Mouse (Mus musculus) liver, adult 2 months (tissue): ENCODE results near the gene Tmprss4. TPM values are rescaled to one million over a fixed set of nuclear protein-coding genes. Genes with fewer than 3 reads are reported as not detected.
A peak's percentile ranks its signal among the peaks of the same experiment; 100 is the strongest.

ENCODE experiments used
- DNase-seq: peaks from one replicate; pipeline ENCODE4 v3.0.0-alpha.2; 2011; ENCODE audit warnings: low read depth, low spot score; ENCODE audit errors: extremely low read depth
- H3K27ac ChIP-seq: fragments of 200-500 bp; replicated peaks from 2 replicates; pipeline ENCODE4 v1.5.1; 2012; ENCODE audit warnings: low read depth, mild to moderate bottlenecking, control low read depth, inconsistent platforms, low read length; ENCODE audit not compliant: insufficient read depth
- H3K27me3 ChIP-seq: fragments of 200-500 bp; 2 replicates; pipeline ENCODE4 v1.6.1; 2012; ENCODE audit warnings: mild to moderate bottlenecking, moderate library complexity, low read length, inconsistent platforms; ENCODE audit not compliant: control insufficient read depth, insufficient read depth
- H3K36me3 ChIP-seq: fragments of 200-500 bp; 2 replicates; pipeline ENCODE4 v1.6.1; 2012; ENCODE audit warnings: low read length, inconsistent platforms; ENCODE audit not compliant: control insufficient read depth, insufficient read depth
- H3K4me1 ChIP-seq: fragments of 200-500 bp; 2 replicates; pipeline ENCODE4 v1.6.1; 2011; ENCODE audit warnings: low read length; ENCODE audit not compliant: control insufficient read depth, insufficient read depth
- H3K4me3 ChIP-seq: fragments of 200-500 bp; 2 replicates; pipeline ENCODE4 v1.5.1; 2011; ENCODE audit warnings: low read depth, mild to moderate bottlenecking, control low read depth, low read length, moderate library complexity; ENCODE audit not compliant: insufficient read depth
- H3K79me2 ChIP-seq: fragments of 200-500 bp; 2 replicates; pipeline ENCODE4 v1.6.1; 2012; ENCODE audit warnings: inconsistent platforms, mild to moderate bottlenecking, low read length, moderate library complexity; ENCODE audit not compliant: control insufficient read depth, insufficient read depth
- H3K9ac ChIP-seq: fragments of 200-500 bp; 2 replicates; pipeline ENCODE4 v1.6.1; 2012; ENCODE audit warnings: low read depth, mild to moderate bottlenecking, control low read depth, inconsistent platforms, low read length
- CTCF ChIP-seq: fragments of 200-500 bp; IDR thresholded peaks from 2 replicates; pipeline ENCODE4 v1.5.1; 2011; ENCODE audit warnings: low read depth, low read length, control low read depth
- POLR2A ChIP-seq: fragments of 200-500 bp; IDR thresholded peaks from 2 replicates; pipeline ENCODE4 v1.6.1; 2011; ENCODE audit warnings: low read length, control low read depth; ENCODE audit not compliant: insufficient read depth; ENCODE audit errors: extremely low read depth
- WGBS: fragments of 180-500 bp; shearing (Covaris S2); methylation state at CpG from one replicate; pipeline ENCODE4 v1.1.7; 2018; 5-methylcytosine and 5-hydroxymethylcytosine counted together
- polyA plus RNA-seq: library from polyadenylated mRNA; depleted of rRNA; stranded (reverse); fragments of >200 nt; gene quantifications from 2 replicates; pipeline ENCODE4 v1.2.3, GENCODE M21; 2012
- total RNA-seq: library from RNA; depleted of rRNA; stranded (reverse); fragments of >200 nt; gene quantifications from 2 replicates; pipeline ENCODE4 v1.2.3, GENCODE M21; 2014

Tmprss4 gene
- total and polyA plus RNA-seq, 2 experiments = 0.37 to 0.43 TPM

DNA sequence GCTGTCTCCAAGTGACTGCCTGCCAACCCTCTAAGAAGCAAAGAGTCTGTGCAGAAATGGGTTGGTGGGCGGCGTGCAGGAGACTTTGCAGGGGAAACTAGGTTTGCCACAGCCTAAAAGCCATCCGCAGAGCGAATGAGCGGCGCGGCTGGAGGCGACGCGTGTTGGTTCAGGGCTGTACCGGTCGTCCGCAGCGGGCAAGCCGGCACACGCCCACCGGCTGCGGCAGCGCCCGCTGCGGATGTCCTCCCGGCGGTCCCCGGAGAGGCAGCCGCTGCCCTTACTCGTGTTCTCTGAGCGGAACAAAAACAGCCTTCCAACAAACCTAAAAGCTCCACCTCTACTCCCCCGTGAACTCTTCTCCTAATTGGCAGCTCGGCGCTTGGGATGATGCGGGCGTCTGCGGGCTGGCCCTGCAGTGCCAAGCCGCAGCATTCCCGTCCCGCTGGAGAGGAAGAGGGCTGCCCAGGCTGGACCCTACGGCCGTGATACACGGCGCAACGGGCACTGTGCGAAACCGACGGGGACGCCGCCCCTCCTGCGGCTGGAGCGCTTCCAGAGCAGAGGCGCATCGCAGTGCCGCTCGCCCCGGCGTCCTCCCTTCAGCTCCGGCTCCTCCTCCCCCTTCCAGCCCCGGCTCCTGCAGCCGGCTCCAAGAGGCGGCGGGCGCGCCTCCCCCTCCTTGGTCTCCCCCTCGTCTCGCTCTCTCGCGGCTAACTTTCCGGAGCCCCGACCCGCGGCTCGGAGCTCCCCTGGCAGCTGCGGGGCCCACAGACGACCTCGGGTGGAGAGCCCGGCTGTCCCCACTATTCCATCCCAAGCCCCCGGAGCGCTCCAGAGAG is 65.5 kb downstream of the Tmprss4 start, which contains the start of gene Scn4b:
Gene Scn4b, plus strand, starts transcription at position 205 of the 842 bp plus-strand sequence.
- H3K9ac ChIP-seq = no peak within 1 kb of the TSS
- no peak within 1 kb of the TSS for H3K27ac ChIP-seq
- no peaks in the 10 kb centered on the region for H3K36me3 ChIP-seq
- peak within 1 kb of the TSS; percentile 66 for H3K4me3 ChIP-seq
- WGBS = 1% methylated on average over 76 of the region's 76 CpGs
- H3K79me2 ChIP-seq = no peaks in the 10 kb centered on the region
- TF ChIP-seq CTCF = no peak
- no peak for TF ChIP-seq POLR2A
- H3K27me3 ChIP-seq = peaks cover 16% of the 10 kb centered on the region
- no peak for DNase-seq
- H3K4me1 ChIP-seq = no peaks in the 10 kb centered on the region

DNA sequence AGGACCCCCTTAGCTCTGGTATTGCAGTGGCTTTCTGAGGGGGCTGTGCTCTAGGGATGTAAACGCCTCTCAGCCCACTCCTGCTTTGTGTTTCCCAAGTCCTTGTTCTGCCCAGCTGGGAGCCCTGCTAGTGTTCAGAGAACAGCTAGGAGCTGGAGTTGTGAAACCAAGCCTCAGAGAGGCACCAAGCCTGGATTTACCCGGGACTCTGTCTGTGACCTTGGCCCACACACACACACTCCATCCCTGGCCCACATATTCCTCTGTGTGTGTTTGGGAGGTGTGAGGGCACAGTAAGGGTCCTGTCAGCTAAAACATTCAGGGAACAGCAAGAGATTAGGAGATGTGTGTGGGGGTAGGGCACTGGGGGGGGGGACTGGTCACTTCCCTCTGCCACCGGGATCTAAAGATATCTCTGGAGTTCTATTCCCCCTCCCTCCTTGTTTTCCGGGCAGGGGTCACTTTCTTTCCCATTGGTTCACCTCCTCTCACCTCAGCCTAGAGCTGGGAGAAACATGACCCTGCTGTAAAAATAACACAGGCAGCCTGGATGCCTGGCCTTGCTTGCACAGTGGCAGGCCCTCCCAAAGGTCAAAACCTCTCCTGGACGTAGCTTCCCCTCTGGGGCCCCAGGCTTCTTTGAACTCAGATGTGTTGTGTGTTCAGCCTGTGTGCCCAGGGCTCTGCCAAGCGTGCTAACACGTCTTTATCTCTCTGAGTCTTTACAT is 67.3 kb downstream of the Tmprss4 start:
- Histone ChIP-seq H3K36me3 (no peaks in the 10 kb centered on the region), H3K79me2 (no peaks in the 10 kb centered on the region), H3K9ac (no peak overlapping the region), H3K4me1 (no peaks in the 10 kb centered on the region), H3K27ac (no peak overlapping the region), H3K27me3 (peaks cover 16% of the 10 kb centered on the region), H3K4me3 (no peak overlapping the region)
- TF ChIP-seq CTCF (no peak), POLR2A (no peak)
- WGBS = 17% methylated on average over 7 of the region's 7 CpGs
- no peak for DNase-seq

DNA sequence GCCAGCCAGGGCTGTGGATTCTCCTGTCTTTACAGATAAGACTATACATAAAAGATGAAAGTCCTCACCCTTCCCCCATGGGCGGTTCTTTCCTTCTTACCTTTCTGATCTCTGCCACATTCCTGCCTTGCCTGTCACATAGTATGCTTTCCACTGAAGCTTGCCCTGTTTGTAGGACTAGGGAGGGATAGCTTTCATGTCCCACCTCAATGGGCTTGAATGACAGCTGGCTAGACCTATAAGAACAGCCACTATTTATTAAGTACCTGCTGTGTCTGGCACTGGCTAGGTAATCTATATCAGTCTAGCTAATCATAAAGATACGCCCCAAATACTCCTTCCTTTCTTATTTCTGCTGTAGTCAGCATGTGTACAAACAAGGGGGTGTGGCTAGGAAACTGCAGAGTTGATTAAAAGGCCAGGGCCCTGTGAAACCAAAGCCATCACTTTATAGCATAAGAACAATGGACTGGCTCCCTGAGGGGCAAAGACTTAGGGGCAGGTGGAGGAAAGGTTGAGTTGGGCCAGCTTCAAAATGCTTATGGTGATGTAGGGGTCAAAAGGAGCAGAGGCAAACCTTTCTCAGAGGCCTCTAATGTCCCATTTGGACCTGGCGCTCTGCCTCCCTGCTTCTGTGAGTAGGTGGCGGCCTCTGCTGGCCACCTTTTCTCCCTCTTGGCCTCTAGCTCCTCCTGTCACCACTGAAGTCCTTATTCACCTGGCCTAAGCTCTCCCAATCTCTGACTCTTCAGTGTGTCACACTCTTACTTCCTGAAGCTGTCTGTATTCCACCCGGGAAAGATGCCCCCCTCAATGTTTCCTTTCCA is 70.2 kb downstream of the Tmprss4 start:
- 25% methylated on average over 5 of the region's 5 CpGs for WGBS
- DNase-seq = peak; percentile 57
- no peak overlapping the region for H3K4me3 ChIP-seq

DNA sequence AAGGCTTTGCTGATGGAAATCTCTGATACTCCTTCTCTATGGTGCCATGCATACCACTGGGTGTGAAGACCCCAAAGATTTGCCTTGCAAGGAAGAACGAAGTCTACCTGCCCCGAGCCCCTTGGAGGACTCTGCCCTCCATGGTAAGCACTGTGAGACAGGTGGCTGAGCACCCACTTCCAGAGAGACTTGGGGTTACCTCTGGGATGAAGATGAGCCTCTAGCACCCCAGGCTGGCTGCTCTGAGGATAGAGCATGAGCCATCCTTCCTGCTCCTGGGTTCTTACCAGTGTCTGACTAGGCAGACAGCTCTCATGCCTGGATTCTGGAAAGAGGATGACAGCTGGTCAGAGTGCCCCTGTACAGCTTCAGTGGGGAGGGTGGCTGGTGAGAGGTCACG is 73.8 kb downstream of the Tmprss4 start:
- TF ChIP-seq POLR2A (no peak), CTCF (no peak)
- Histone ChIP-seq H3K79me2 (no peaks in the 10 kb centered on the region), H3K27me3 (no peaks in the 10 kb centered on the region), H3K4me3 (no peak overlapping the region), H3K36me3 (no peaks in the 10 kb centered on the region), H3K27ac (no peak overlapping the region), H3K9ac (no peak overlapping the region), H3K4me1 (no peaks in the 10 kb centered on the region)
- no peak for DNase-seq
- 77% methylated on average over 3 of the region's 3 CpGs for WGBS

More for the DNA sequence above, 70.2 kb downstream of the Tmprss4 start:
- no peaks in the 10 kb centered on the region for H3K79me2 ChIP-seq
- peak; percentile 87 for TF ChIP-seq CTCF
- TF ChIP-seq POLR2A = no peak
- no peaks in the 10 kb centered on the region for H3K4me1 ChIP-seq
- H3K27ac ChIP-seq = no peak overlapping the region
- no peaks in the 10 kb centered on the region for H3K36me3 ChIP-seq
- H3K9ac ChIP-seq = no peak overlapping the region
- peaks cover 10% of the 10 kb centered on the region for H3K27me3 ChIP-seq

DNA sequence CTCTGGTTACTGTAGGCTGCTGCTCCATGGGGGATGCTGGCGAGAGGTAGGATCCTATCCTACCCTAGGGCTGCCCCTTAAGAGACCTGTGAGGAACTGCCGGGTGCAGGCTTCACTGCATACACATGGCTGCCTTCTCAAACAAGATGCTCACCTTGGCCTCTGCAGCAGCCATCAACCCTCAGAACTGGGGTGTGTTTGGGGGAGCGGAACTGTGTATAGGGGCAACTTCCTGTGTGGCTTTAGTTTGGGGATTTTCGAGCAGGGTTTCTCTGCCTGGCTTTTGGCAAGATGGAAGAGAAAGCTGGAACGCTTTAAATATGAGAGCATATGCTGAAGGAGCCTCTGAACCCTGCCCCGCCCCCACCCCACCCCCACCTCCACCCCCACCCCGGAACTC is 77.0 kb downstream of the Tmprss4 start:
- DNase-seq = no peak

More for the DNA sequence above, 77.0 kb downstream of the Tmprss4 start:
- TF ChIP-seq POLR2A (no peak), CTCF (no peak)
- H3K36me3 ChIP-seq = no peaks in the 10 kb centered on the region
- no peak overlapping the region for H3K9ac ChIP-seq
- 61% methylated on average over 7 of the region's 7 CpGs for WGBS
- H3K79me2 ChIP-seq = no peaks in the 10 kb centered on the region
- H3K27ac ChIP-seq = no peak overlapping the region
- peaks cover under 1% of the 10 kb centered on the region; the same call in 1 of the 2 replicates for H3K4me1 ChIP-seq
- H3K27me3 ChIP-seq = no peaks in the 10 kb centered on the region
- no peak overlapping the region for H3K4me3 ChIP-seq
